ENCODE assay signal across 8 mouse cellular contexts in genomic region chr13:65112459-65113110, GRCm38 (mm10). TPM values are rescaled to one million over a fixed set of nuclear protein-coding genes. Genes with fewer than 3 reads are reported as not detected.
DNase-seq lines count a peak whose midpoint lies in the region; ATAC-seq lines count a peak whose summit lies in the region.

Mfsd14b (minus strand) TSS chr13:65112975.

- H3K9ac ChIP-seq in heart, embryonic 13.5 days, result peak within 1 kb of the TSS; percentile 91
- peak within 1 kb of the TSS; percentile 96 for H3K9ac ChIP-seq in liver, embryonic 12.5 days
- H3K9ac ChIP-seq in stomach, embryonic 15.5 days, result peak within 1 kb of the TSS; percentile 83

- no peaks in the 10 kb centered on the region for H3K9me3 ChIP-seq in heart, embryonic 13.5 days
- H3K9me3 ChIP-seq in liver, embryonic 12.5 days (replicated peaks), result no peaks in the 10 kb centered on the region
- H3K9me3 ChIP-seq in stomach, embryonic 15.5 days, result no peaks in the 10 kb centered on the region

- peak within 1 kb of the TSS; percentile 76 for H3K27ac ChIP-seq in brown adipose tissue, adult 24 weeks (replicated peaks; ENCODE audit: low read depth, low read length)
- H3K27ac ChIP-seq in heart, embryonic 13.5 days (replicated peaks), result peak within 1 kb of the TSS; percentile 85
- H3K27ac ChIP-seq in liver, embryonic 12.5 days, result peak within 1 kb of the TSS; percentile 97
- H3K27ac ChIP-seq in stomach, embryonic 15.5 days, result peak within 1 kb of the TSS; percentile 95

- H3K27me3 ChIP-seq in heart, embryonic 13.5 days (replicated peaks), result no peaks in the 10 kb centered on the region
- no peaks in the 10 kb centered on the region for H3K27me3 ChIP-seq in liver, embryonic 12.5 days (replicated peaks)
- H3K27me3 ChIP-seq in stomach, embryonic 15.5 days (replicated peaks), result no peaks in the 10 kb centered on the region

- WGBS in heart, embryonic 13.5 days, result under 1% methylated on average over 60 of the region's 60 CpGs
- under 1% methylated on average over 60 of the region's 60 CpGs for WGBS in liver, embryonic 12.5 days (ENCODE audit: insufficient replicate concordance)
- WGBS in stomach, embryonic 15.5 days, result under 1% methylated on average over 60 of the region's 60 CpGs

- H3K4me3 ChIP-seq in brown adipose tissue, adult 24 weeks (ENCODE audit: insufficient read depth, low read depth, low read length), result peak within 1 kb of the TSS; percentile 75
- peak within 1 kb of the TSS; percentile 67 for H3K4me3 ChIP-seq in heart, embryonic 13.5 days
- peak within 1 kb of the TSS; percentile 96 for H3K4me3 ChIP-seq in liver, embryonic 12.5 days
- peak within 1 kb of the TSS; percentile 70 for H3K4me3 ChIP-seq in stomach, embryonic 15.5 days (replicated peaks)

- DNase-seq in CD4-positive, CD25-positive, alpha-beta regulatory T cell, adult 2 months (ENCODE audit: low read depth, low spot score), result peak; percentile 93
- DNase-seq in fat pad, adult 2 months (ENCODE audit: extremely low read depth, low read depth, low spot score), result peak; percentile 75
- peak; percentile 93 for DNase-seq in kidney, postnatal 10 days
- DNase-seq in natural killer cell, adult 2 months (ENCODE audit: low spot score in 2 of 2), result peak; percentile 78 to 85

- ATAC-seq in heart, embryonic 13.5 days (ENCODE audit: extremely low read depth, insufficient number of reproducible peaks, low FRiP score, low TSS enrichment), result peak; percentile 93
- peak; percentile 96 for ATAC-seq in liver, embryonic 12.5 days
- peak; percentile 99 for ATAC-seq in stomach, embryonic 15.5 days (ENCODE audit: insufficient read depth, low FRiP score, low read depth)

- H3K36me3 ChIP-seq in heart, embryonic 13.5 days, result no peaks in the 10 kb centered on the region
- H3K36me3 ChIP-seq in liver, embryonic 12.5 days, result 0 out of 2 replicates have a peak, but pooled peaks cover 3% of the 10 kb centered on the region
- no peaks in the 10 kb centered on the region for H3K36me3 ChIP-seq in stomach, embryonic 15.5 days

- peak within 1 kb of the TSS; percentile 89 for H3K4me2 ChIP-seq in heart, embryonic 13.5 days
- H3K4me2 ChIP-seq in liver, embryonic 12.5 days, result peak within 1 kb of the TSS; percentile 88
- H3K4me2 ChIP-seq in stomach, embryonic 15.5 days, result peak within 1 kb of the TSS; percentile 62

- peaks cover 2% of the 10 kb centered on the region; the same call in 1 of the 2 replicates for H3K4me1 ChIP-seq in brown adipose tissue, adult 24 weeks (ENCODE audit: control insufficient read depth, insufficient read depth, insufficient read length, low read length)
- H3K4me1 ChIP-seq in heart, embryonic 13.5 days, result peaks cover 17% of the 10 kb centered on the region
- peaks cover 26% of the 10 kb centered on the region for H3K4me1 ChIP-seq in liver, embryonic 12.5 days
- no peaks in the 10 kb centered on the region for H3K4me1 ChIP-seq in stomach, embryonic 15.5 days

RNA-seq across cellular contexts. Expression of gene Mfsd14b, which starts in this region (rescaled TPM):
- 21.2 and 24.6 TPM in 2 replicates for polyA plus RNA-seq in brown adipose tissue, adult 24 weeks (2012; ENCODE audit: insufficient read depth, insufficient read length, missing spikeins)
- polyA plus RNA-seq in heart, embryonic 13.5 days (2015; fragmentation: Nextera tagmentation; extraction: Ambion mirVana), result 33.7 and 37.3 TPM in 2 replicates
- 54.8 and 55.2 TPM in 2 replicates for polyA plus RNA-seq in liver, embryonic 12.5 days (2016; fragmentation: Nextera tagmentation; extraction: Ambion mirVana)
- 56.9 and 59.5 TPM in 2 replicates for polyA plus RNA-seq in stomach, embryonic 15.5 days (2015; fragmentation: Nextera tagmentation; extraction: Ambion mirVana)

Comparison
In these comparisons a context has a peak if more than half of its experiments do, and no peak if none do; other contexts are left out.
1. Peak in every context shown above with its lines: DNase-seq, ATAC-seq, H3K4me3 ChIP-seq and H3K27ac ChIP-seq.